Mouse (Mus musculus) embryonic fibroblast, embryonic 13.5 days (primary cell): ENCODE data around the gene Strip2. TPM values are rescaled to one million over a fixed set of nuclear protein-coding genes. Genes with fewer than 3 reads are reported as not detected.
A peak's percentile ranks its signal among the peaks of the same experiment; 100 is the strongest.

ENCODE experiments used
- H3K27ac ChIP-seq: 2 replicates; pipeline ENCODE4 v1.5.1; 2012; ENCODE audit warnings: low read length, control low read depth, inconsistent platforms; ENCODE audit not compliant: insufficient read depth
- H3K4me1 ChIP-seq: 2 replicates; pipeline ENCODE4 v1.6.1; 2011; ENCODE audit warnings: low read length; ENCODE audit not compliant: control insufficient read depth, insufficient read depth
- H3K4me3 ChIP-seq: 2 replicates; pipeline ENCODE4 v1.5.1; 2011; ENCODE audit warnings: mild to moderate bottlenecking, control low read depth, low read length; ENCODE audit not compliant: insufficient read depth
- CTCF ChIP-seq: IDR thresholded peaks from 2 replicates; pipeline ENCODE4 v1.5.1; 2011; ENCODE audit warnings: mild to moderate bottlenecking, control low read depth, low read length, moderate library complexity, borderline replicate concordance; ENCODE audit not compliant: insufficient read depth
- POLR2A ChIP-seq: IDR thresholded peaks from 2 replicates; pipeline ENCODE4 v1.6.1; 2011; ENCODE audit warnings: low read depth, mild to moderate bottlenecking, control low read depth, low read length, moderate library complexity
- polyA plus RNA-seq: library from polyadenylated mRNA; stranded (reverse); fragments of >200 nt; gene quantifications from 2 replicates; pipeline ENCODE4 v1.2.4, GENCODE M21; 2011; ENCODE audit warnings: low read depth; ENCODE audit not compliant: missing spikeins, insufficient read length

Strip2 gene
- polyA plus RNA-seq, 1 experiment, result 0.32 TPM

DNA sequence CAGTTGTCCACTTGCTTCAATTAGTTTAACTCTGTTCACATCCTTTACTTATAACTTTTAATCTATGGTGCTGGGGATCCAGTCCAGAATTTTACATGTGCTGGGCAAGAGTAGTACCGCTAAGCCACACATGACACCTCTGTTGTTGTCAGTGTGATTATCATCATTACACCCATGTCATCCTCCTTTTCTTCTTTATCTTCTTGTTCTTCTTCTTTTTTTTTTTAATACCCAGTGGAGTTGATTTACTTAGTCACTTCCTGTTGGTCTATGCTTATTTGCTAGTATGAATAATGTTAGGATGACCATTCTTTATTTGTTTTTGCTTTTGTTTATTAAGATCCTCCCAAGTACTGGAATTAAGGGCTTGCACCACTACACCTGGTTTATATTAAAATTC lies 15.4 kb upstream of the Strip2 start:
- Histone ChIP-seq H3K4me3 (no peak overlapping the region), H3K4me1 (no peaks in the 10 kb centered on the region), H3K27ac (no peak overlapping the region)
- TF ChIP-seq POLR2A, result no peak
- TF ChIP-seq CTCF, result no peak

DNA sequence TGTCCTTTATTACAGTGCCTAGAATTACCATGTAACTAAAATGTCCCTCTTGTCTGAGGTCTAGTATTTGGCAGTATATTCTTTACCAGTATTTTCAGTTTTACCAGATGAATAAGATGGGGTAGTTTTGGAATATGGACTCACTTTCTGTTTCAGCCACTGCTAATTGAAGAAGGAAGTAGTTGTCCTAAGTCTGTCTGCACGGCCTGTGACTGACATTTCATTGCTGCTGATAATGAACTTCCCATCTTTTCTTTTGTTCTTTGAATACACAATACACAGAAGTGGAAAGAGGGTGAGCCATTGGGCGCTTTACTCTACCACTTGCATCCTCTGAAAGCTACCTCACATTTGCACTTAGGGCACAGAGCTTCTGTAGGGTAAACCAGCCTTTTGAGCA lies 14.6 kb upstream of the Strip2 start:
- Histone ChIP-seq H3K27ac (no peak overlapping the region), H3K4me3 (no peak overlapping the region), H3K4me1 (no peaks in the 10 kb centered on the region)
- TF ChIP-seq CTCF, result no peak
- TF ChIP-seq POLR2A, result no peak

DNA sequence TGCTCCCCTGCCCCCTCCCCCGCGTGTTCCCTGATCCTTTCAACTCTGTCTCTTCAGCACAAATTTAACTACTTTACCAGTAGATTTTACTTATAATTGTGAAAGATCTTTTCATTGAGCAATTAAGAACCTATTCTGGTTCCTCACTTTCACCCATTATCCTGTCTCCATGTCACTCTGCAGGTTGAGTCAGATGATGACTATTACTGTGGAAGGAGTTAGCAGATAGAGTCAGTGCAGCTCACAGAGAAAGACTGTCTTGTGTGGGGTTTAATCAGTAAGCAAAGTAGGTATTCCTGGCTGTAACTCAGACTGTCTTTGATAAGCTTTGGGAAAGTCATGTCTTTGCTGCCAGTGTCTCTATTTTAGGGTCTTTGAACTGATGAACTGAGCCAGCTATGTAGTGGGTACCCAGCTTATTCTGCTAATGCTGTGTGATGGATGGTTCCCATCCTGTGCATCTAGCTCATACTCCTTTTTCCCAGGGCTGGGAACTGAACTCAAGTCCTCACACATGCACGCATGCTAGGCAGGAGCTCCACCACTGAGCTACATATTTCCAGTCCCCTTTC lies 13.4 kb upstream of the Strip2 start:
- no peaks in the 10 kb centered on the region for H3K4me1 ChIP-seq
- H3K27ac ChIP-seq, result no peak overlapping the region
- H3K4me3 ChIP-seq, result no peak overlapping the region
- TF ChIP-seq POLR2A, result no peak
- no peak for TF ChIP-seq CTCF

DNA sequence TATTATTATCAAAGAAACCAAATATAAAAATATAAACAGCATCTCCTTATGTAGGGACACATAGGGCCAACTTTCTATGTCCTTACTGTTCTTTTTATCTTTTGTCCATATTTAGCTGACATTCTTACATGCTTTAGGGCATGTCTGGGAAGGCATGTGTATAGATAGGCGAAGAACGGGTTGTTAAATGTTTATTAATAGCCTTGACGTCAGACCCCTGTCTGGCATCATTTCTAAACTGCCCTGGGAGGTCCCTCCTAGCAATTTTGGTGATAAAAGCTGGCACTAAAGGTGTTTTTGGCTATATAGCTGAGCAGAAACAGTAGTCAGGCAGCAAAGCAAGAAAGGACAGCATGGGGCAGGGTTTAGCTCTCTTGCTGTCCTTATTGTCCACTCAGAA lies 12.5 kb upstream of the Strip2 start:
- Histone ChIP-seq H3K4me3 (no peak overlapping the region), H3K4me1 (no peaks in the 10 kb centered on the region), H3K27ac (no peak overlapping the region)
- no peak for TF ChIP-seq POLR2A
- TF ChIP-seq CTCF, result no peak

DNA sequence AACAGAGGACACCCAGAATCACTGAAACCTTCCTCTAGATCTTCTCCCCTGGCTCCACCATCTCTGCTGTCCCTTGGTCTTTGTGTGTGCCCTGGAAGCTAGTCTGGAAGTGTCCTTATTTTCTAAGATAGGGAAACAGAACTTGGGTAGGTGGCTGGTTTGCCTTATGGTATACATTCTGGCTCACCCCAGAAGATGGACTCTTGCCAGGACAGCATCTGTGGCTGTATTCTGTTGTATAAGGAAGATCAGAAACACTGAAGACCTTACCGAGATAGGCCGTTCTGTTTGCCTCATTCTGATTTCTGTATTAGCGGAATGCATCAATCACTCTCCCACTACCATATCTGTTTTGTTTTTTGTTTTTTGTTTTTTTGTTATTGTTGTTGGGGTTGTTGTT lies 6.2 kb upstream of the Strip2 start:
- Histone ChIP-seq H3K27ac (no peak overlapping the region), H3K4me3 (no peak overlapping the region), H3K4me1 (no peaks in the 10 kb centered on the region)
- TF ChIP-seq POLR2A, result no peak
- no peak for TF ChIP-seq CTCF

DNA sequence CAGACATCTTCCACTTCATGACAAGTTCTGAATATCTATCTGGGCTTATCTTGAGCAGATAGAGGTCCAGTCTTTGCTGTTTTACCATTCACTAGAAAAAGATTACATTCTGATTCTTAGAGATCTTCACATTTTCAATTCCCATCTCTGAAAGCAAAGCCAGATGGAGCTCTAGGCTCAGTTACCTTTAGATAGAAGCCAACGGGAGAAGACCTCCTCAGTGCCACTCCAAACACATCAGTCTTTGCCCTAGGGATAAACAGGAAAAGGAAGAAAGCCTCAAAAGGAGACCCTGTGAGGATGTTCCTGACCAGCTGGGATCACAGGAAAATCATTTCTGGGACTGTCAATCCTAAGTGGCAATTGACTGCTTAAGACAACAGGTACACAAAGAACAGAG lies 3.1 kb upstream of the Strip2 start:
- no peak for TF ChIP-seq POLR2A
- no peak for TF ChIP-seq CTCF

DNA sequence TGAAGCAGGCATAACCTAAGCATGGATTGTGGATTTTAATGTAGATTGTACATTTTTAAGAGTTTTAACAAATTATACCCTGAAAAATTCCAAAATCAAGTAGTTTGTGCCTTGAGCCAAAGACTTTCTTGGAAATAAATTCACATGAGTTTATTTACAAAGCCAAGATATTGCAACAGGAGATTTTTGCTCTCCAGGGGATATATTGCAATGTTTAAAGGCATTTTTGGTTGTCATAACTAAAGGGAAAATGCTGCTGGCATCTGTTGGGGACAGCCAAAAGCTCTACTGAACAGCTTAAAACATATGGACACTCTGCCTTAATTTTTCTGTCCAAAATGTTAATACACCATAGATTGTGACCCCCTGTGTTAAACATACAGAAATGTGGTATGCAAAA lies 2.7 kb upstream of the Strip2 start:
- Histone ChIP-seq H3K27ac (no peak overlapping the region), H3K4me1 (no peaks in the 10 kb centered on the region; the same call in 1 of the 2 replicates), H3K4me3 (no peak overlapping the region)
- TF ChIP-seq POLR2A, result no peak
- TF ChIP-seq CTCF, result no peak

More for the DNA sequence above, 3.1 kb upstream of the Strip2 start:
- no peaks in the 10 kb centered on the region; the same call in 1 of the 2 replicates for H3K4me1 ChIP-seq
- H3K27ac ChIP-seq, result no peak overlapping the region
- no peak overlapping the region for H3K4me3 ChIP-seq

DNA sequence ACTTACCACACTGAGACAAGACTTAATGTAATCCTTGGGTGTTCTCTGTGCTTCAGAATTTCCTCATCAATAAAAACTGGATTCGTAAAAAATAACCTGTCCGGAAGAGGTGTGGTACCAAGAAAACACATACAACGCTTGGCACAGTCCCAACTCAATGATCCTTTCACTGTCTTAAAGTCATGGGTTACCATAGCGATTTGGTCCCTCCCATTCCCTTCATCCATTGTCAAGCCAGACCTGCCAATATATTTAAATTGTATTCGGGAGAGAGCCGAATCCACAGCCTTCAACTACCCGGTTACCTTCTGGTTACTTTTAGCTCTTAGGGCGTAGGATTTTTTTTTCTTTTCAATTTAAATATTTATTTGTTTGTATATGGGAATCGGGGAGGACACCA lies 976 bp upstream of the Strip2 start:
- Histone ChIP-seq H3K27ac (no peak overlapping the region), H3K4me3 (no peak overlapping the region), H3K4me1 (no peaks in the 10 kb centered on the region; the same call in 1 of the 2 replicates)
- TF ChIP-seq POLR2A (no peak), CTCF (no peak)

DNA sequence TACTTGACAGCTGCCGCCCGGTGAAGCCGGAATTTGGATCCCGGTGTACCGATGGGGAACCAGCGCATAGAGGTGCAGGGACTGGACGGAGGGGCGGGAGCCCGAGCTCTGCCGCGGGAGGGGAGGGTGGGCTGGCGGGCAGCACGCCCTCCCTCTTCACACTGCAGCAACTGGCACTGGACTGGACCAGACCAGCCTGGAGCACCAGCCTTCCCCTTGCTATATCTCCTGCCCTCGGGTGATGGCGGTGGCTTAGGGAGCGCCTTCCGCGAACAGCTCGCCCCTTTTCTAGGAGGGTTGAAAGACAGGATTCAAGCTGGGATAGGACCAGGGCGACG lies 540 bp downstream of the Strip2 start:
- H3K4me3 ChIP-seq, result peak overlapping the region; percentile 64
- H3K27ac ChIP-seq, result no peak overlapping the region

DNA sequence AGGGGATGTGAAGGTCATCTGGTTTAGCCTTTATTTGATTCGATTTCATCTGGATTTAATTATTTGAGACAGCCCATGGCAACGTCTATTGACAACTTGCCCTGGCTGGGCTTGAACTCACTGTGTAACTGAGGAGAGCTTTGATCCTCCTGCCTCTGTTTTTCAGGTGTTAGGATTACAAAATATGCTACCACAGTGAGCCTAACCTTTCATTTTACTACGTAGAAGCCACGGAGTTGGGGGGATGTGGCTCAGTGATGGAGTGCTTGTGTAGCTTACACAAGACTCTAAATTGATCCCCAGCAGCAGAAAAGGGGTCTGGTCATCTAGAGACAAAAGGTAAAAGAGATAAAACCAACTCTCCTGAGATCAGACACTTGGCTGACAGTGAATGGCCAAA lies 1.1 kb downstream of the Strip2 start:
- H3K4me3 ChIP-seq, result no peak overlapping the region
- no peak overlapping the region for H3K27ac ChIP-seq
- H3K4me1 ChIP-seq, result no peaks in the 10 kb centered on the region; the same call in 1 of the 2 replicates
- TF ChIP-seq POLR2A (no peak), CTCF (no peak)

More for the DNA sequence above, 540 bp downstream of the Strip2 start:
- TF ChIP-seq POLR2A (no peak), CTCF (no peak)
- H3K4me1 ChIP-seq, result no peaks in the 10 kb centered on the region; the same call in 1 of the 2 replicates

DNA sequence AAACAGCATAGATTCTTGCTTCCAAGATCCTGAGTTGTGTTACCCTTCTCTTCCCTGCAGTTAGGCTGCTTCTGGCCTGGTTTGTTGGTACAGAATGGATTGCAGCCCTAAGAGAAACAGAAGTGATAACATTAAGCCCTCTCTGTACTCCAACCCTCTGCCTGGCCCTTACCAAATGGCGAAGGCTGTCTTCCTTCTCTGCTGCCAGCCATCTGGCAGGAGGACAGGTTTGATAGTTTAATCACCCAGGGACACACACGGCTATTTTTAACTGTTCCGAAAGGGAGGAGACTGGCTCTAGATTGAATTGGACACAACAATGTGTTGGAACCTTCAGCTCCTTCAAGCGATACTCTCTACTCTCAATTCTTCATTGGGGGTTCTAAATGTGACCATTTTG lies 6.7 kb downstream of the Strip2 start:
- Histone ChIP-seq H3K4me3 (no peak overlapping the region), H3K27ac (no peak overlapping the region), H3K4me1 (no peaks in the 10 kb centered on the region)
- TF ChIP-seq POLR2A, result no peak
- no peak for TF ChIP-seq CTCF
